Mouse (Mus musculus): ENCODE measurements around the gene Zcchc8. TPM values are rescaled to one million over a fixed set of nuclear protein-coding genes. Genes with fewer than 3 reads are reported as not detected.

Gene Zcchc8
- total and polyA plus RNA-seq, 3 experiments, result 12.6 to 24.9 (median 23.2) TPM

- 78% methylated on average over 4 of the region's 4 CpGs for WGBS
- intact Hi-C loops (cut with DNase I), result loop anchor here (5.0 kb wide), 1 partner anchor 40 kb away; no protein-coding TSS in a partner anchor
- no peak overlapping the region for H3K27ac ChIP-seq
- peaks cover 13% of the 10 kb centered on the region for H3K36me3 ChIP-seq (ENCODE audit: control insufficient read depth, insufficient read depth, low read length)
- H3K9ac ChIP-seq (ENCODE audit: low read depth, low read length), result no peak overlapping the region
- no peaks in the 10 kb centered on the region for H3K79me2 ChIP-seq (replicated peaks; ENCODE audit: control insufficient read depth, insufficient read depth, low read length)
- DNase-seq, result no peak
- H3K27me3 ChIP-seq (ENCODE audit: control insufficient read depth, insufficient read depth, low read length), result no peaks in the 10 kb centered on the region
- TF ChIP-seq CTCF (IDR thresholded peaks at IDR 0.05), result no peak
- no peak for TF ChIP-seq EP300 (IDR thresholded peaks at IDR 0.05; ENCODE audit: insufficient read depth, low read depth, low read length)
- TF ChIP-seq POLR2A (IDR thresholded peaks at IDR 0.05; ENCODE audit: insufficient read depth, low read depth, low read length), result no peak
- H3K4me1 ChIP-seq (ENCODE audit: control insufficient read depth, insufficient read depth, low read length), result peaks cover 15% of the 10 kb centered on the region
- H3K4me3 ChIP-seq, result no peak overlapping the region
Observed at GRCm38 (mm10) chr5:123696961-123697360, 23.9 kb downstream of the Zcchc8 start.

GRCm38 (mm10) chr5:123696244-123696643 is 24.7 kb downstream of the Zcchc8 start:
- 78% methylated on average over 7 of the region's 7 CpGs for WGBS
- Histone ChIP-seq H3K27me3 (ENCODE audit: control insufficient read depth, insufficient read depth, low read length) (no peaks in the 10 kb centered on the region), H3K9ac (ENCODE audit: low read depth, low read length) (no peak overlapping the region), H3K27ac (no peak overlapping the region), H3K4me3 (no peak overlapping the region), H3K79me2 (replicated peaks; ENCODE audit: control insufficient read depth, insufficient read depth, low read length) (no peaks in the 10 kb centered on the region), H3K4me1 (ENCODE audit: control insufficient read depth, insufficient read depth, low read length) (peaks cover 15% of the 10 kb centered on the region), H3K36me3 (ENCODE audit: control insufficient read depth, insufficient read depth, low read length) (peaks cover 13% of the 10 kb centered on the region)
- TF ChIP-seq EP300 (IDR thresholded peaks at IDR 0.05; ENCODE audit: insufficient read depth, low read depth, low read length) (no peak), CTCF (IDR thresholded peaks at IDR 0.05) (no peak), POLR2A (IDR thresholded peaks at IDR 0.05; ENCODE audit: insufficient read depth, low read depth, low read length) (no peak)
- intact Hi-C loops (cut with DNase I), result loop anchor here (5.0 kb wide), 1 partner anchor 39 kb away; no protein-coding TSS in a partner anchor
- DNase-seq, result no peak

GRCm38 (mm10) chr5:123694468-123694867 is 26.4 kb downstream of the Zcchc8 start:
- intact Hi-C loops (cut with DNase I), result no loop called here
- no peak overlapping the region for H3K4me3 ChIP-seq
- 0 out of 2 replicates have a peak overlapping the region, but pooled peaks have one; percentile 6 for H3K9ac ChIP-seq (ENCODE audit: low read depth, low read length)
- H3K27ac ChIP-seq, result peak overlapping the region; percentile 69
- H3K36me3 ChIP-seq (ENCODE audit: control insufficient read depth, insufficient read depth, low read length), result peaks cover 5% of the 10 kb centered on the region
- no peaks in the 10 kb centered on the region for H3K79me2 ChIP-seq (replicated peaks; ENCODE audit: control insufficient read depth, insufficient read depth, low read length)
- peaks cover 13% of the 10 kb centered on the region for H3K4me1 ChIP-seq (ENCODE audit: control insufficient read depth, insufficient read depth, low read length)
- peak; percentile 64 to 79 for DNase-seq
- no peaks in the 10 kb centered on the region for H3K27me3 ChIP-seq (ENCODE audit: control insufficient read depth, insufficient read depth, low read length)
- 29% methylated on average over 6 of the region's 6 CpGs for WGBS
- 0 out of 2 replicates have a peak, but pooled peaks have one; percentile 3 for TF ChIP-seq CTCF (IDR thresholded peaks at IDR 0.05)
- no peak for TF ChIP-seq POLR2A (IDR thresholded peaks at IDR 0.05; ENCODE audit: insufficient read depth, low read depth, low read length)
- TF ChIP-seq EP300 (IDR thresholded peaks at IDR 0.05; ENCODE audit: insufficient read depth, low read depth, low read length), result 0 out of 2 replicates have a peak, but pooled peaks have one; percentile 45

GRCm38 (mm10) chr5:123684221-123685144 is 36.4 kb downstream of the Zcchc8 start, which contains the start of gene Clip1:
TSS of gene Clip1 (minus strand) at chr5:123684618.
- Histone ChIP-seq H3K4me3 (peak within 1 kb of the TSS; percentile 69), H3K36me3 (ENCODE audit: control insufficient read depth, insufficient read depth, low read length) (peaks cover 14% of the 10 kb centered on the region), H3K4me1 (ENCODE audit: control insufficient read depth, insufficient read depth, low read length) (peaks cover 13% of the 10 kb centered on the region), H3K79me2 (replicated peaks; ENCODE audit: control insufficient read depth, insufficient read depth, low read length) (peaks cover 2% of the 10 kb centered on the region; the same call in 1 of the 2 replicates), H3K27me3 (ENCODE audit: control insufficient read depth, insufficient read depth, low read length) (no peaks in the 10 kb centered on the region), H3K27ac (peak within 1 kb of the TSS; percentile 97), H3K9ac (ENCODE audit: low read depth, low read length) (peak within 1 kb of the TSS; percentile 99)
- intact Hi-C loops (cut with DNase I), result loop anchor here (5.0 kb wide), 1 partner anchor 57 kb away; no protein-coding TSS in a partner anchor
- peak; percentile 87 for DNase-seq
- TF ChIP-seq POLR2A (IDR thresholded peaks at IDR 0.05; ENCODE audit: insufficient read depth, low read depth, low read length) (0 out of 2 replicates have a peak, but pooled peaks have one; percentile 44), CTCF (IDR thresholded peaks at IDR 0.05) (no peak)
- WGBS, result under 1% methylated on average over 63 of the region's 64 CpGs

GRCm38 (mm10) chr5:123683377-123684220 is 37.3 kb downstream of the Zcchc8 start:
- H3K4me1 ChIP-seq (ENCODE audit: control insufficient read depth, insufficient read depth, low read length), result peaks cover 17% of the 10 kb centered on the region
- H3K4me3 ChIP-seq, result peak overlapping the region; percentile 69
- WGBS, result 1% methylated on average over 91 of the region's 92 CpGs
- no peaks in the 10 kb centered on the region for H3K27me3 ChIP-seq (ENCODE audit: control insufficient read depth, insufficient read depth, low read length)
- TF ChIP-seq EP300 (IDR thresholded peaks at IDR 0.05; ENCODE audit: insufficient read depth, low read depth, low read length), result no peak
- no peak for TF ChIP-seq CTCF (IDR thresholded peaks at IDR 0.05)
- no peak for TF ChIP-seq POLR2A (IDR thresholded peaks at IDR 0.05; ENCODE audit: insufficient read depth, low read depth, low read length)
- H3K27ac ChIP-seq, result peak overlapping the region; percentile 97
- intact Hi-C loops (cut with DNase I), result loop anchor here (1.0 to 5.0 kb wide), 3 partner anchors 21 to 56 kb away; no protein-coding TSS in a partner anchor
- peak; percentile 80 to 83 for DNase-seq
- H3K36me3 ChIP-seq (ENCODE audit: control insufficient read depth, insufficient read depth, low read length), result peaks cover 14% of the 10 kb centered on the region
- peaks cover 2% of the 10 kb centered on the region for H3K79me2 ChIP-seq (replicated peaks; ENCODE audit: control insufficient read depth, insufficient read depth, low read length)
- peak overlapping the region; percentile 99 for H3K9ac ChIP-seq (ENCODE audit: low read depth, low read length)

All from heart, adult 2 months (tissue).